Mouse (Mus musculus): Measurements from ENCODE around the gene Wnt3a. TPM values are rescaled to one million over a fixed set of nuclear protein-coding genes. Genes with fewer than 3 reads are reported as not detected.
"Not testable (repeated sequence)": the region's sequence is repeated elsewhere in the genome, so short reads cannot be mapped to it uniquely, and the experiment has no call there.

Wnt3a gene
- polyA plus RNA-seq, 1 experiment: not detected

DNA sequence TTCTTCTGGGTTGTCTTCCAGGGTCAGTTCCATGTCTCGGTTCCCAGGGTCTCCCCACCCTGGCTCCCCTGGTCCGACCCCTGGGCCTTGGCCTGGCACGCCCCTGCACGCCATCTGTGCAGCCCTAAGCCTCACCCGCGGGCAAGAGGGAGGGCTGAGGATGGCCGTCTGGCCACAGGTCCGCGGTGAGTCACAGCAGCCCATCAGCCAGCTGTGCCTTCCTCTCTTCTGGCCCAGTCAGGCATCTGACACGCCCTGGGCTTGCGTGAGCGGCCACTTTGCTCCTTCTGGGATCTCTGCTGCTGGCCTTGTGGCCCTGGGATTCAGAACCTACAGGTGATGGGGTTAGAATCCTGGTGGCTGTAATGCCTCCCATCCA is 17.6 kb upstream of the Wnt3a start:
- WGBS: 34% methylated on average over 12 of the region's 12 CpGs
- DNase-seq: no peak
- TF ChIP-seq CTCF (conservative IDR thresholded peaks at IDR 0.05; ENCODE audit: insufficient read depth, insufficient read length, low read depth, low read length) (no peak), POLR2A (IDR thresholded peaks at IDR 0.05; ENCODE audit: low read depth, low read length) (no peak)
- Histone ChIP-seq H3K27me3 (replicated peaks; ENCODE audit: control insufficient read depth, insufficient read depth, low read length) (no peaks in the 10 kb centered on the region), H3K4me1 (ENCODE audit: control insufficient read depth, insufficient read depth, low read length) (no peaks in the 10 kb centered on the region), H3K4me3 (ENCODE audit: insufficient read depth, low read depth, low read length) (no peak overlapping the region), H3K36me3 (ENCODE audit: control insufficient read depth, insufficient read depth, low read length) (no peaks in the 10 kb centered on the region), H3K27ac (ENCODE audit: insufficient read depth, low read depth, low read length) (no peak overlapping the region)

DNA sequence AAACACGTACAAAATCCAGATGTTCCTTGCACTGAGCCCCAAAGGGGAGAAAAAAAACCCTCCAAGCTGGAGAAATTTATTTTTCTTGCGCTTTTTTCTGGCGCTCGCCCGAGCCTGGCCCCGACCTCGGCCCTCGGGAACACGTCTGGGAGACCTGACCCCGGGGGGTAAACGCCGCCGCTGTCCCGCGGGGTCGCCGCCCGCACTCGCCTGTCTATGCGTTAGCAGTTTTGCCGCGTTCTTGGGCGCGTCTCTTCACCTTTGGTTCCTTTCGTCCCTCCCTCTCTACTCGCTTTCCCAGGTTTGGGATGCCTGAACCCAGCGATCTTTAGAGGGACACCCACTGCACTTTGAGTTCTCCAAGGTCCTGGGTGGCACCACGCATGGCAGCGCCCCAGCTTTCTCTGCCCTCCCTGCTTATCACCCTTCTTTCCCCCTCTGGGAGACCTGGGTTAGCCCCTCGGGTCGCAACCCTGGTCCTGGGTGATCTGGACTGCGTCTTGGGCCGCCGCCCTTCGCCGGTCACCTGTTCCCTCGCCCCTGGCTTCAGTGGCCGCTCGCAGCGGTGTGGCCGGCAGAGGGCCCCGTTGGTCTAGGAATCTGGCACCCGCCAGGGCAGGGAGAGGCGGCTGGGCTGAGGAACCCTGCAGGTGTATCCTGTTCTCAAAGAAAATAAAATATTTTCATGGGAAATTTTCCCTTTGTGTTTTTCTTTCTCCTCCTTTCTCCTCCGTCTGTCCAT is 17.0 kb upstream of the Wnt3a start:
- Histone ChIP-seq H3K27ac (ENCODE audit: insufficient read depth, low read depth, low read length) (no peak overlapping the region), H3K4me1 (ENCODE audit: control insufficient read depth, insufficient read depth, low read length) (no peaks in the 10 kb centered on the region), H3K4me3 (ENCODE audit: insufficient read depth, low read depth, low read length) (peak overlapping the region; percentile 73), H3K27me3 (replicated peaks; ENCODE audit: control insufficient read depth, insufficient read depth, low read length) (no peaks in the 10 kb centered on the region), H3K36me3 (ENCODE audit: control insufficient read depth, insufficient read depth, low read length) (no peaks in the 10 kb centered on the region)
- peak; percentile 84 for DNase-seq
- 2% methylated on average over 45 of the region's 45 CpGs for WGBS
- TF ChIP-seq POLR2A (IDR thresholded peaks at IDR 0.05; ENCODE audit: low read depth, low read length) (no peak), CTCF (conservative IDR thresholded peaks at IDR 0.05; ENCODE audit: insufficient read depth, insufficient read length, low read depth, low read length) (peak; percentile 77)

DNA sequence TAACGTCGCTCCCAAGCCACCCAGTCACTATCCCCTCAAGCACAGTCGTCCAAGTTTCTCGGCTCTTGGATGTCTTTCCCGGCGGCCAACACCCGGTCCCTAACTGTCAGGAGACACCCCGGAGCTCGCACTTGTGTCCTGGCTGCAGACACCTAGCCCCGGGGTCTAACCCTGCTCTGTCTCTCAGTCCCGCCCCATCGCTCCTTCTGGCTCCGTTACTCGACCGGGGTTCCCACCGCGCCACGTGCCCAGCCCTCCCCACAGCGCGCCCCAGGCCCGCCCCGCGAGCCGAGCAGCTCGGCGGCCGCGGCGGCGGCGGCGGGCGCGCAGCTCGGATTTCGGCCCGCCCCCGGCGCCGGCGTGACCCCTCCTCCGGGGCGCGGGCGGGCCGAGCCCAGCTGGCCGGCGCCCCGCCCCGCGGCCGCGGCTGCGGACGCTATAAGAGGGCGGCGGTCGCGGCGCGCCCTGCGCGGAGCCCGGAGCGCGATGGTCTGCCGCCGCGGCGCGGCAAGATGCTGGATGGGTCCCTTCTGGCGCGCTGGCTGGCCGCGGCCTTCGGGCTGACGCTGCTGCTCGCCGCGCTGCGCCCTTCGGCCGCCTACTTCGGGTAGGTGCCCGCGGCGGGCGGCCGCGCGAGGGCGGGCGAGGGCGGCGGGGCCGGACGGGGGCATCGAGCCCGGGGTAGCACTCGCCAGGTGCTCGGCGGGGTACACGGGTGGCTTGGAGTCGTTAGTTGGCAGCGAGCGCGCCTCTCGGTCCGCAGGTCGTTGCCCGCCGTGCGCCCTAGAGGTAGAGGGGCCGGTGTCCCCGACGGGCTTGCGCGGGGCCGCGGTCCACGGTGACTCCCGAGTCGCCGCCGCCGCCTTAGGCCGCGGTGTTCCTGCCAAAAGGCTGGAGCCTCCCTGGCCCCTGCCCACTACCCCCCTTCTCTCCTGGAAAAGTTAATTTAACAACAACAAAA is 16.2 kb upstream of the Wnt3a start, which contains the start of gene Wnt9a:
Gene Wnt9a (plus strand): TSS at position 468 of the 961 bp plus-strand sequence.
- H3K36me3 ChIP-seq (ENCODE audit: control insufficient read depth, insufficient read depth, low read length): no peaks in the 10 kb centered on the region
- TF ChIP-seq CTCF (conservative IDR thresholded peaks at IDR 0.05; ENCODE audit: insufficient read depth, insufficient read length, low read depth, low read length) (no peak), POLR2A (IDR thresholded peaks at IDR 0.05; ENCODE audit: low read depth, low read length) (no peak)
- H3K4me1 ChIP-seq (ENCODE audit: control insufficient read depth, insufficient read depth, low read length): no peaks in the 10 kb centered on the region
- peak within 1 kb of the TSS; percentile 73 for H3K4me3 ChIP-seq (ENCODE audit: insufficient read depth, low read depth, low read length)
- 2% methylated on average over 123 of the region's 128 CpGs for WGBS
- no peak within 1 kb of the TSS for H3K27ac ChIP-seq (ENCODE audit: insufficient read depth, low read depth, low read length)
- peak; percentile 63 for DNase-seq
- no peaks in the 10 kb centered on the region for H3K27me3 ChIP-seq (replicated peaks; ENCODE audit: control insufficient read depth, insufficient read depth, low read length)

DNA sequence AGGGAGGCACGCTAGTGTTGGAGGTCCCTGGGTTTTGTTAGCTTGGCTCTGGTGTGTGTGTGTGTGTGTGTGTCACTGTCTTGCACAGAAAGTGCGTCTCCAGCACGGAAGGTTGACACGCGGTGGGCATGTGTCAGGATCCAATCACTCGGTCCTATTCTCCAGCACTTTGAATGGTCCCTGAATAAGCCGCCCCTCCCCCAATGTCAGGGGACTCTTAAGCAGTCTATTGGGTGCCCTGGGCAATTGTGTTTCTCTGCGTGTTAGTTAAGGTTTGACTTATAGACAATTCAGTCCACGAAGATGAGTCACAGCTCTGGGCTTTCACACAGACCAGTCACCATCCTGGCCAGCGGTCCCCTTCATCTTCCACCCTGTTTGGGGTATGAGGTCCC is 15.3 kb upstream of the Wnt3a start:
- 8% methylated on average over 10 of the region's 10 CpGs for WGBS
- Histone ChIP-seq H3K27ac (ENCODE audit: insufficient read depth, low read depth, low read length) (no peak overlapping the region), H3K4me3 (ENCODE audit: insufficient read depth, low read depth, low read length) (no peak overlapping the region), H3K27me3 (replicated peaks; ENCODE audit: control insufficient read depth, insufficient read depth, low read length) (no peaks in the 10 kb centered on the region), H3K4me1 (ENCODE audit: control insufficient read depth, insufficient read depth, low read length) (no peaks in the 10 kb centered on the region), H3K36me3 (ENCODE audit: control insufficient read depth, insufficient read depth, low read length) (no peaks in the 10 kb centered on the region)
- no peak for TF ChIP-seq POLR2A (IDR thresholded peaks at IDR 0.05; ENCODE audit: low read depth, low read length)
- no peak for TF ChIP-seq CTCF (conservative IDR thresholded peaks at IDR 0.05; ENCODE audit: insufficient read depth, insufficient read length, low read depth, low read length)
- no peak for DNase-seq

DNA sequence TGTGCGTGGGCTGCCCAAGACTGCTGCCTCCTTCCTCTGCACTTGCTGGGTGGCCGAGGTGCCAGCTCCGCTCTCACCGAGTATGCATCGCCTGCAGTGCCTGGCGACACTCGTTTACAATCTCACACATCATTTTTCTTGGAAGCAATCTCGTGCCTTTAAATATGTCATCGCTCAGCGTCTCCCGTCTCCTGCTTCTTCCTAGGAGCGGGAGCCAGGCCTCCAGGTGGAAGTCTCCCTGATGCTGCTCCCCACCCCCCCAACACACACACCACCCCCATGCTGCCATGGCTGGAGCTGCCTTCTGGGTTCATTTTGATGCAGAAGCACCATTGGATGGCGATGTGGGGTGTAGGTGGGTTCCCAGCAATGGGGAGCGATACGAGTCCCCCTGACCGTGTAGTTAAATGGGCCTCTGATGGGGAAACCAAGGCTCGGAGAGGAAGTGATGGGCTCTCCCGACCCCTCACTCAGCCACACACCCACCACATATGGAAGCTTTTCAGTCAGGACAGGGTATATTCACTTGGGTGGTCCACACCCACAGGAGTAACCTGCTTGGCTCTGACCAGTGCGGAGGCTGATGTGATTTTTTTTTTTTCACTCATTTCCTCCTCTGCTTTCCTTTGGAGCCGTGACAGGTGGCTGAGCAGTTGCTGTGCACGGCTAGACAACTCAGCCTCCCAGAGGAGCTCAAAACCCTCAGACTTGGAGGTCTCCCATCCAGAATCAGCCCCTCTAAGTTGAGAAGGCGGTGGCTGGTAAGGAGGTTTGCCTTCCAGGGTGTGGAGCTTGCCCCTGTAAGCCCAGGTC is 14.7 kb upstream of the Wnt3a start:
- DNase-seq: no peak
- TF ChIP-seq CTCF (conservative IDR thresholded peaks at IDR 0.05; ENCODE audit: insufficient read depth, insufficient read length, low read depth, low read length) (no peak), POLR2A (IDR thresholded peaks at IDR 0.05; ENCODE audit: low read depth, low read length) (no peak)
- H3K27me3 ChIP-seq (replicated peaks; ENCODE audit: control insufficient read depth, insufficient read depth, low read length): no peaks in the 10 kb centered on the region
- no peak overlapping the region for H3K27ac ChIP-seq (ENCODE audit: insufficient read depth, low read depth, low read length)
- no peaks in the 10 kb centered on the region for H3K4me1 ChIP-seq (ENCODE audit: control insufficient read depth, insufficient read depth, low read length)
- WGBS: 54% methylated on average over 22 of the region's 22 CpGs
- no peaks in the 10 kb centered on the region for H3K36me3 ChIP-seq (ENCODE audit: control insufficient read depth, insufficient read depth, low read length)
- no peak overlapping the region for H3K4me3 ChIP-seq (ENCODE audit: insufficient read depth, low read depth, low read length)

DNA sequence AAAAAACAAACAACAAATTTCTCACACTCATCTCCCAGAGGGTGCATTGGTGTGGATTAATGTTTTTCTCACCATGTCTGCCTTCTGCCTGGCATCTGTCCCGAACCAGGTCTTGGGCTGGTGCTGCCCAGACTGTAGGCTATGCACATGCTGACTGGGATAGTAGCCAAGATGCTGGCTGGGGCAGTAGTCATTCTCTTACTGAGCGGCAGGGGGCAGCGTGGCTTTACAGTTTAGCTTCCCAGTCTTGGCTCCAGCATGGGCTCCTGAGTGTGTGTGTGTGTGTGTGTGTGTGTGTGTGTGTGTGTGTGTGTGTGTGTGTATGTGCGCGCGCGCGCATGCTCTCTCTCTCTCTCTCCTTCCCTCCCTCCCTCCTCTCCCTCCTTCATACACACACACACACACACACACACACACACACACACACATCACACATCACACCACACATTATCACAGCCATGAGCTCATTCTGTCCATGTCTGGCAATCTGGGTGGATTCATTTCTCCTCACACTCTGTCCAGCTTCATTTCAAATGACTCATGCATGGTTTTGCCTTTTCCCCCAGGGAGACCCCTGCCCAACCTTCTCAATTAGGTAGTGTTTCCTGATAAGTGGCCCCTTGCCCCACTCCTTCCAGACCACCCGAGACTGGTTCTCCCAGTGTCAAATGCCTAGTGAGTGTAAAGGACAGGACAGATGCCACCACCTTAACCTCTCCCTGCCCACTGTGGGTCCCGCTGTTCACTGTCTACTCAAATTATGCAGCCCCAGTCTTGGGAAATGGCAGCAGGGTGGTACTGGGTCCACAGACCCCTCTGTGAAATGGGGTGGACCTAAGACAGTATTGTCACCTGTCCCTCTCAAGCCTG is 12.4 kb upstream of the Wnt3a start:
- peak; percentile 92 for DNase-seq
- H3K4me1 ChIP-seq (ENCODE audit: control insufficient read depth, insufficient read depth, low read length): no peaks in the 10 kb centered on the region
- H3K4me3 ChIP-seq (ENCODE audit: insufficient read depth, low read depth, low read length): no peak overlapping the region
- H3K27ac ChIP-seq (ENCODE audit: insufficient read depth, low read depth, low read length): no peak overlapping the region
- no peaks in the 10 kb centered on the region for H3K36me3 ChIP-seq (ENCODE audit: control insufficient read depth, insufficient read depth, low read length)
- WGBS: 24% methylated on average over 9 of the region's 10 CpGs
- TF ChIP-seq CTCF (conservative IDR thresholded peaks at IDR 0.05; ENCODE audit: insufficient read depth, insufficient read length, low read depth, low read length) (peak; percentile 90), POLR2A (IDR thresholded peaks at IDR 0.05; ENCODE audit: low read depth, low read length) (no peak)
- H3K27me3 ChIP-seq (replicated peaks; ENCODE audit: control insufficient read depth, insufficient read depth, low read length): no peaks in the 10 kb centered on the region

DNA sequence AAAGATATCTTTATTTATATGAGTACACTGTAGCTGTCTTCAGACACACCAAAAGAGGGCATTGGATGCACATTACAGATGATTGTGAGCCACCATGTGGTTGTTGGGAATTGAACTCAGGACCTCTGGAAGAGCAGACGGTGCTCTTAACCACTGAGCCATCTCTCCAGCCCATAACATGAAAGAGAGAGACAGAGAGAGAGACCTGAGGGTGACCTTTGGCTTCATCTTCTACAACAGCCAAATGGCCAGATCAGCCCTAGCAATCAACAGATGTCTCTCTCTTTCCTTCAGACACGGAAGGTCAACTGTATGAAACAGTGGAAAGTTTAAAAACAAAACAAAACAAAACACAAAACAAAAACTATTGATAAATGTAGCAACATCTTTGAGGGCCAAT is 10.5 kb upstream of the Wnt3a start:
- 53% methylated on average over 2 of the region's 2 CpGs for WGBS
- H3K27me3 ChIP-seq (replicated peaks; ENCODE audit: control insufficient read depth, insufficient read depth, low read length): not testable (repeated sequence)

More for the DNA sequence above, 10.5 kb upstream of the Wnt3a start:
- not testable (repeated sequence) for DNase-seq; H3K27ac ChIP-seq (ENCODE audit: insufficient read depth, low read depth, low read length); H3K4me1 ChIP-seq (ENCODE audit: control insufficient read depth, insufficient read depth, low read length); H3K36me3 ChIP-seq (ENCODE audit: control insufficient read depth, insufficient read depth, low read length); H3K4me3 ChIP-seq (ENCODE audit: insufficient read depth, low read depth, low read length)
